Comparison of ENCODE assay signal across 8 mouse cellular contexts in the genomic region with DNA sequence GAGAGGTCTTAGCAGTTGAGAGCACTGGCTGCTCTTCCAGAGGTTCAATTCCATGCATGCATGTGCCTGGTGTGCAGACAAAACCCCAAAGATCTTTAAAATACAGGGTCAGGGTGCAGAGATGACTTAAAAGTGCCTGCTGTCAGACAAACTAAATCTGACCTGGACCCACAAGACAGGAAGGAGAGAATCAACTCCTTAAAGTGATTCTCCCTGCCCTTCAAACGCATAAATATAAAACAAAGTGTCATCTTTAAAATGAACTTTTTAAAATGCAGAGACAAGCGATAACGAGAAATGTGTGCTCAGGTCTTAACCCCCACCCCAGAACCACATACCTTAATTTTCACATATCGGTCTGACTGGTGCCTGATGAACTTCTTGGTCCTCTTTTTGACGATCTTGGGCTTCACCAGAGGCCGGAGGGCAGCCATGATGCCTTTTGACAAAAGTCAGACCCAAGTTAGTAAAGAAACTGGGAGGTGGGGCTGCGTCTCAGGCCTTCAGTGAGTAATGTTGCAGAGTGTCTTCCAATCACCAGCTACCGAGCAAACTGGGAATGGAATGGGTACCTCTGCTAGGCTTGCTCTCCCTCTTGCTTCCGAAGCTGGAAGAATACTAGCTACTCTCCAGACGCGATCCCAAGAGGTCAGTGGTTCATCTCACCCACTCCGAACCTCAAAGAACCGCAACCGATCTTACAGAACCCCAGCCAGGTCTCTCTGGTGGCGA. TPM values are rescaled to one million over a fixed set of nuclear protein-coding genes. Genes with fewer than 3 reads are reported as not detected.
DNase-seq lines count a peak whose midpoint lies in the region; ATAC-seq and TF ChIP-seq lines count a peak whose summit lies in the region.

No protein-coding gene starts in this region.

- no peaks in the 10 kb centered on the region for H3K9me3 ChIP-seq in limb, embryonic 12.5 days

- no peak for ATAC-seq in limb, embryonic 12.5 days (ENCODE audit: insufficient number of reproducible peaks, insufficient read depth, low FRiP score, low TSS enrichment, low read depth)

- 3% methylated on average over 15 of the region's 15 CpGs for WGBS in limb, embryonic 12.5 days
- WGBS in olfactory bulb, adult 2 months: 2% methylated on average over 15 of the region's 15 CpGs

- DNase-seq in adrenal gland, postnatal 14 days: peak; percentile 53
- DNase-seq in adrenal gland, adult 2 months: no peak
- DNase-seq in testis, postnatal 10 days (ENCODE audit: low spot score): no peak
- no peak for DNase-seq in left cerebral cortex, adult 9 months (ENCODE audit: low spot score in 2 of 2)
- no peak for DNase-seq in layer of hippocampus, postnatal 10 days (ENCODE audit: low spot score in 2 of 2)

- peak overlapping the region; percentile 85 for H3K27ac ChIP-seq in testis, adult 2 months (ENCODE audit: control insufficient read depth, insufficient read depth, low read depth, low read length)
- peak overlapping the region; percentile 99 for H3K27ac ChIP-seq in limb, embryonic 12.5 days
- no peak overlapping the region for H3K27ac ChIP-seq in olfactory bulb, adult 2 months (ENCODE audit: insufficient read depth, low read depth, low read length)

- peak overlapping the region; percentile 99 for H3K9ac ChIP-seq in limb, embryonic 12.5 days (replicated peaks)

- TF ChIP-seq POLR2A in testis, adult 2 months (IDR thresholded peaks at IDR 0.05; ENCODE audit: control insufficient read depth, low read depth, low read length): no peak
- no peak for TF ChIP-seq POLR2A in olfactory bulb, adult 2 months (IDR thresholded peaks at IDR 0.05; ENCODE audit: insufficient read depth, low read depth, low read length)

- H3K27me3 ChIP-seq in testis, adult 2 months (ENCODE audit: control insufficient read depth, insufficient read depth, low read length): no peaks in the 10 kb centered on the region
- H3K27me3 ChIP-seq in limb, embryonic 12.5 days: no peaks in the 10 kb centered on the region

- no peaks in the 10 kb centered on the region; the same call in 1 of the 2 replicates for H3K36me3 ChIP-seq in testis, adult 2 months (ENCODE audit: control insufficient read depth, insufficient read depth, low read length)
- peaks cover 49% of the 10 kb centered on the region for H3K36me3 ChIP-seq in limb, embryonic 12.5 days

- TF ChIP-seq CTCF in testis, adult 2 months (IDR thresholded peaks at IDR 0.05; ENCODE audit: control insufficient read depth, insufficient read depth, insufficient replicate concordance, low read depth, low read length): no peak
- no peak for TF ChIP-seq CTCF in olfactory bulb, adult 2 months (IDR thresholded peaks at IDR 0.05; ENCODE audit: insufficient read depth, low read depth, low read length)

- H3K4me2 ChIP-seq in limb, embryonic 12.5 days: peak overlapping the region; percentile 80

- peak overlapping the region; percentile 86 for H3K4me3 ChIP-seq in testis, adult 2 months (ENCODE audit: control insufficient read depth, low read depth, low read length)
- peak overlapping the region; percentile 94 for H3K4me3 ChIP-seq in limb, embryonic 12.5 days (replicated peaks)
- peak overlapping the region; percentile 63 for H3K4me3 ChIP-seq in olfactory bulb, adult 2 months (ENCODE audit: insufficient read depth, low read depth, low read length)

- peaks cover 2% of the 10 kb centered on the region for H3K4me1 ChIP-seq in testis, adult 2 months (ENCODE audit: control insufficient read depth, insufficient read depth, low read length)
- peaks cover 20% of the 10 kb centered on the region for H3K4me1 ChIP-seq in limb, embryonic 12.5 days (replicated peaks)
- peaks cover 14% of the 10 kb centered on the region for H3K4me1 ChIP-seq in olfactory bulb, adult 2 months (ENCODE audit: control insufficient read depth, insufficient read depth, low read length)

RNA-seq across cellular contexts. Expression of gene Rpl32, which starts 0.9 kb away (rescaled TPM):
- total RNA-seq in adrenal gland, postnatal 14 days (2021): 1,105 and 1,295 TPM in 2 replicates
- 1,000 to 10,000 TPM; 1,129 to 1,275 TPM for total RNA-seq in adrenal gland, adult 2 months (2021)
- polyA plus RNA-seq in adrenal gland, adult 2 months (2012; rRNA removed): 61.9 and 71.3 TPM in 2 replicates
- 597 and 654 TPM in 2 replicates for polyA plus RNA-seq in testis, adult 2 months (2012; rRNA removed)
- polyA plus RNA-seq in limb, embryonic 12.5 days (2016; fragmentation: Nextera tagmentation; extraction: Ambion mirVana): 2,195 and 2,268 TPM in 2 replicates
- polyA plus RNA-seq in olfactory bulb, adult 2 months (2012; ENCODE audit: insufficient read depth, insufficient read length, low replicate concordance, missing spikeins): 886 TPM in 1 of 2 replicates, not detected in the other
- total RNA-seq in layer of hippocampus, postnatal 10 days (2021): 100 to 1,000 TPM; 566 to 632 TPM

RNA-seq across cellular contexts. Expression of gene Efcab12, which starts 30.6 kb away (rescaled TPM):
- 0.64 and 0.70 TPM in 2 replicates for total RNA-seq in adrenal gland, postnatal 14 days (2021)
- total RNA-seq in adrenal gland, adult 2 months (2021): under 1 TPM; 0.66 to 0.75 TPM
- polyA plus RNA-seq in adrenal gland, adult 2 months (2012; rRNA removed): 0.06 and 0.13 TPM in 2 replicates
- polyA plus RNA-seq in testis, adult 2 months (2012; rRNA removed): 26.2 and 27.6 TPM in 2 replicates
- 0.45 and 0.51 TPM in 2 replicates for polyA plus RNA-seq in limb, embryonic 12.5 days (2016; fragmentation: Nextera tagmentation; extraction: Ambion mirVana)
- not detected in 2 replicates for polyA plus RNA-seq in olfactory bulb, adult 2 months (2012; ENCODE audit: insufficient read depth, insufficient read length, low replicate concordance, missing spikeins)
- 1 to 10 TPM; 2.9 to 3.5 TPM for total RNA-seq in layer of hippocampus, postnatal 10 days (2021)

RNA-seq across cellular contexts. Expression of gene Cand2, which starts 33.3 kb away (rescaled TPM):
- 8.7 and 9.1 TPM in 2 replicates for total RNA-seq in adrenal gland, postnatal 14 days (2021)
- 10 to 100 TPM in 1 of 2 experiments, 1 to 10 TPM in 1; 8.9 to 16.1 TPM for total RNA-seq in adrenal gland, adult 2 months (2021)
- 16.6 and 18.3 TPM in 2 replicates for polyA plus RNA-seq in adrenal gland, adult 2 months (2012; rRNA removed)
- polyA plus RNA-seq in testis, adult 2 months (2012; rRNA removed): 7.2 TPM in 2 replicates
- polyA plus RNA-seq in limb, embryonic 12.5 days (2016; fragmentation: Nextera tagmentation; extraction: Ambion mirVana): 66.9 and 71.8 TPM in 2 replicates
- polyA plus RNA-seq in olfactory bulb, adult 2 months (2012; ENCODE audit: insufficient read depth, insufficient read length, low replicate concordance, missing spikeins): not detected in 2 replicates
- 1 to 10 TPM; 5.6 to 6.1 TPM for total RNA-seq in layer of hippocampus, postnatal 10 days (2021)

RNA-seq across cellular contexts. Expression of gene Tmem40, which starts 45.4 kb away (rescaled TPM):
- total RNA-seq in adrenal gland, postnatal 14 days (2021): 0.37 and 0.49 TPM in 2 replicates
- total RNA-seq in adrenal gland, adult 2 months (2021): under 1 TPM in 1 of 2 experiments, not detected in 1; 0.35 TPM
- not detected in 2 replicates for polyA plus RNA-seq in adrenal gland, adult 2 months (2012; rRNA removed)
- polyA plus RNA-seq in testis, adult 2 months (2012; rRNA removed): 0.53 and 0.93 TPM in 2 replicates
- 1.7 and 1.9 TPM in 2 replicates for polyA plus RNA-seq in limb, embryonic 12.5 days (2016; fragmentation: Nextera tagmentation; extraction: Ambion mirVana)
- not detected in 2 replicates for polyA plus RNA-seq in olfactory bulb, adult 2 months (2012; ENCODE audit: insufficient read depth, insufficient read length, low replicate concordance, missing spikeins)
- total RNA-seq in layer of hippocampus, postnatal 10 days (2021): under 1 TPM; 0.38 to 0.87 TPM

RNA-seq across cellular contexts. Expression of gene Mbd4, which starts 45.5 kb away (rescaled TPM):
- 4.1 and 4.6 TPM in 2 replicates for total RNA-seq in adrenal gland, postnatal 14 days (2021)
- 1 to 10 TPM; 1.9 to 2.7 TPM for total RNA-seq in adrenal gland, adult 2 months (2021)
- polyA plus RNA-seq in adrenal gland, adult 2 months (2012; rRNA removed): 0.49 and 0.65 TPM in 2 replicates
- 6.3 and 7.6 TPM in 2 replicates for polyA plus RNA-seq in testis, adult 2 months (2012; rRNA removed)
- polyA plus RNA-seq in limb, embryonic 12.5 days (2016; fragmentation: Nextera tagmentation; extraction: Ambion mirVana): 32.3 and 33.7 TPM in 2 replicates
- not detected in 2 replicates for polyA plus RNA-seq in olfactory bulb, adult 2 months (2012; ENCODE audit: insufficient read depth, insufficient read length, low replicate concordance, missing spikeins)
- 1 to 10 TPM; 5.0 to 6.2 TPM for total RNA-seq in layer of hippocampus, postnatal 10 days (2021)

Comparison
In these comparisons a context has a peak if more than half of its experiments do, and no peak if none do; other contexts are left out.
1. RNA of gene Efcab12, which starts 30.6 kb away (polyA plus RNA-seq): 26.2 to 27.6 TPM in testis, adult 2 months; 0.45 to 0.51 TPM in limb, embryonic 12.5 days, 0.06 to 0.13 TPM in adrenal gland, adult 2 months and not detected in olfactory bulb, adult 2 months; every median in the first group is over 10 times any median in the second.
2. Peak in every context shown above with its lines, with median percentiles within 50 percentile points of each other: H3K4me3 ChIP-seq.